Mouse (Mus musculus): ENCODE results near the gene Bbc3.
"Not testable (repeated sequence)": the region's sequence is repeated elsewhere in the genome, so short reads cannot be mapped to it uniquely, and the experiment has no call there.

Gene Bbc3

DNA sequence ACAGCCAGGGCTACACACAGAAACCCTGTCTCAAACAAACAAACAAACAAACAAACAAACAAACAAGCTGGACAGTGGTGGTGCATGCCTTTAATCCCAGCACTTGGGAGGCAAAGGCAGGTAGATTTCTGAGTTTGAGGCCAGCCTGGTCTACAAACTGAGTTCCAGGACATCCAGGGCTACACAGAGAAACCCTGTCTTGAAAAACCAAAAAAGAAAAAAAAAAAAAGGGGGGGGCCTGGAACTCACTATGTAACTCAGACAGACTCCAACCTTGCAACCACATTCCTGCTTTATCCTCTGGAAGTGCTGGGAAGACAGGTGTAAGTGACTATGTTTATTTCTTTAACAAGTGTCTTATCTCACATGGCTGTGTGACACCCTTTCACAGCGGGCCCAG lies at the start of gene Bbc3:
Gene Bbc3, plus strand, starts transcription at position 301 of the 400 bp plus-strand sequence.
- DNase-seq (ENCODE audit: low spot score) = not testable (repeated sequence)

DNA sequence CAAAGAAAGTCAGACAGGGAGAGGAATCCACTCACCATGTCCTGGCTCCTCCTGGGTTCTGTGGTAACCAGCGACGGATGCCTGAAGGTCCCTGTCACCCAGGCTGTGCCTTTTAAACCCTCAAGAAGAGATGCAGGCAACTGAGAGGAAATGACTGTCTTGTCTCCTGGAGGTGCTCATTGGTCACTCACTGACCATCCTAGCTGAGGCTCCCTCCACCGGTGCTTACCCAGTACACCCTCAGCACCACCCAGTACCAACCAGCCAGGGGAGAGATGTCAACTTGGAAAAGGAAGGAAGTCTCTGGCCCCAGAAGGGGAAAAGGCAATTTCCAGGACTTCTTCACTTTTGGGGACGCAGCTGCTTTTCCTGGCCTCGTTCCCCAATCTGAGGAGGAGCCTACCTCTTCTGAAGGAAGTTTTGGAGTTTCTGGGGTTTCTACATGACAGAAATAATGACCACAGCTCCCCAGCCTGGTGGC lies 49.0 kb upstream of the Bbc3 start, which contains the start of gene C5ar1:
Gene C5ar1, minus strand, starts transcription at position 431 of the 481 bp plus-strand sequence.
- DNase-seq (ENCODE audit: low spot score) = no peak

DNA sequence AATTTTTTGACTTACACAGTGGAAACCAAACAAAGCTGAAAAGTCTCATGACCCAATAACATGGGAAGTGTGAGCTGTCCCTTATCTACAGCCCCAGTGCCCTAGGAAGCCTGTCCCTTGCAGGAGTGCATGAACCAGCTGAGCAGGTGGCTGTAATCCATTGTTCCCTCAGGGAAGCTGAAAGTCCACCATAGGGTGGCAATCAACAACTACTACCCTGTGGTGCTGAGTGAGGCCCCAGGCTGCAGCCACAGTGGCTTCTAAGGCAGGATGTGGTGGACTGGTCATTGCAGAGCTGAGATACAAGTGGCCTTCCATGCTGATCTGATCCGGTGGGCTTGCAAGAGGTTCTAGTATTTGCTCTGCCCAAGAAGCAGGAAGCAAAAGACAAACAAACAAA lies 47.1 kb upstream of the Bbc3 start:
- DNase-seq (ENCODE audit: low spot score) = no peak

DNA sequence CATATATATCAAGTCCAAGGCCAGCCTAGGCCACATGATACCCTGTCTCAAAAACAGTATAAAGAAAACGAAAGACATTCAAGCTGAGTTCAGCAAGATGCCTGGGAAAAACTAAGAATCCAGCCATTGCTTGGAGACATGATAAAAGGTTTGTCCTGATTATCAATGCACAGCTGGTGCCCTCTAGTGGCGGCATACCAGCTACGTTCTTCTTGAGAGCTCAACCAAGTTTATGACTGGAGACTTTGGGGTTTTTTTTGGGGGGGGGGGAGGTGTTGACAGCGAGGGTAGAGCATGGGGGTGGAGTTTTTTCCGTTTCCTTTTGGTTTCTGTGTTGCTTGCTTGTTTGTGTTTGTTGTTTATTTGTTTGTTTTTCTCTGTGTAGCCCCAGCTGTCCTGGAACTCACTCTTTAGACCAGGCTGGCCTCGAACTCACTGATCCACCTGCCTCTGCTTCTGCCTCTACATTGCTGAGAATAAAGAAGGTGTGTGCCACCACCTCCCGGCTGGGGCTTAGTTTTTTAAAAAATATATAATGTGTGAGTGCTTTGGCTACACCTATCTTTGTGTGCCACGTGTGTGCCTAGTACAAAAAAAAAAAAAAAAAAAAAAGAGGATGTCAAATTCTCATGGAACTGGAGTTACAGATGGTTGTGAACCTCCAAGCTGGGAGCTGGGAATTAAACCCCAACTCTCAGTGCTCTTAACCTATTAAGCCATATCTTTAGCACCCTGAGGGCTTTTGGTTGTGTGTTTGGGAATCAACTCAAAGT lies 45.0 kb upstream of the Bbc3 start:
- DNase-seq (ENCODE audit: low spot score) = no peak

DNA sequence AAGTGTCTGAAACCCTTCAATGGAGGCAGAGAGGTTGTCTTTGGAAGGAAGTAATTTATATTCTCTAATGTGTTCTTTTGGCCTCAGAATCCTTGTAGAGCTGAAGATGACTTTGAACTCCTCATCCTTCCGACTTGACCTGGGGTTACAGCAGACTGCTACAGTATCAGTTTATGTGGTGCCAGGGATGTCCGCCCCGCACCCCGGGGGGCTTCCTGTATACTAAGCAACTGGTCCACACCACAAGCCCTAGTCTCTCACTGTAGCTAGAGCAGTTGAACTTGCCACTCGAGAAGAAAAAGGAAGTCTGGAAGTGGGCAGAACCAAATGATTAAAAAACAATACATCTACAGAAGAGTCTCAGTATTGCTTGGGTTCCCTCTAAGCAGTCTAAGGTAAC lies 44.4 kb upstream of the Bbc3 start:
- no peak for DNase-seq (ENCODE audit: low spot score)

DNA sequence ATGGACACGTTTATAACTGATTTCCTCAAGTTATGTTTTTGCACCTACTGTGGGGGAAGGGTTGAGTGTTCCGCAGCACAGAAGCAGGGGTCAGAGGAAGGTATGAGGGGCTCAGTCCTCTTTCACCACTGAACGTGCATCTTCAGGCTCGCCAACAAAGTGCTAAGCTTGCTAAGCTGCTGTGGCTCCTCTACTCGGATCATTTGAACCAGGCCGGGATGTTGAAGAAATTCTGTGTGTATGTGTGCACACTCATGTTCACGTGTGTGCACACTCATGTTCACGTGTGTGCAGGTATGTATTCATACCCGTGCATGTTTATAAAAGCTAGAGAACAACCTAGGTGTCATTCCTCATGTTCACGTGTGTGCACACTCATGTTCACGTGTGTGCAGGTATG lies 42.3 kb upstream of the Bbc3 start:
- no peak for DNase-seq (ENCODE audit: low spot score)

DNA sequence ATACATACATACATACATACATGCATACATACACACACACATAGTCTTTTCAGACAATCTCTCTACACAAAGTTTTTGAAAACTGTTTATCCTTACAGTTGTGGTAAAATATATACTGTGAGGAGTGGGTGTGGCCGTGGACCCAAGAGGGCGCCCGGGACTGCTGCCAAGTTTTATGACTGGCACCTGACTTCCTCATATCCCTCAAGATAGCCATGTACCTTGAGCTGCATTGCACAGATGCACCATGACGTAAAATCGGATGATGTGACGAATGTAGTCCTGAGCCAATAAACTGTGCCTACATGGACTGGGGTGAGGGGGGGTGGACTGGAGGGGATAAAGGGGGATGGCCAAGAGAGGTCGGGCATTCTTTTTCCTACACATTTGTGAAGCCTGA lies 41.6 kb upstream of the Bbc3 start:
- DNase-seq (ENCODE audit: low spot score) = not testable (repeated sequence)

DNA sequence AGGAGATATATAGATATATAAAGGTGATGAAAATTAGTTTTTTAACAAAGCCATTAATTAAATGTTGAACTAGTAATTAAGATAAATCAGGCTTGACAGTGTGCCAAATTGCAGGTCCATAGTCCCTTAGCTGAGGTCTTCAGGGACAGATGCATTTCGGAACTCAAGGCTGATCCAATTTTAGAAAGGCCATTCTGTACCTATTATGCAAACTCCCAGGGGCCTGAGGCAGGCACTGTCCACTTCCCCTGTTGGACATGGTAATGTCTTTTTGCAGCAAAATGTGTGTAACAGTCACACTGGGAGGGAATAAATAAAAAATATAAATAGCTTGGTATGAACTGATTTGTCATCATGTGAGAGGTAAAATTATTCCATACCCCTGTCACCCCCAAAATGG lies 37.1 kb upstream of the Bbc3 start:
- DNase-seq (ENCODE audit: low spot score) = no peak

DNA sequence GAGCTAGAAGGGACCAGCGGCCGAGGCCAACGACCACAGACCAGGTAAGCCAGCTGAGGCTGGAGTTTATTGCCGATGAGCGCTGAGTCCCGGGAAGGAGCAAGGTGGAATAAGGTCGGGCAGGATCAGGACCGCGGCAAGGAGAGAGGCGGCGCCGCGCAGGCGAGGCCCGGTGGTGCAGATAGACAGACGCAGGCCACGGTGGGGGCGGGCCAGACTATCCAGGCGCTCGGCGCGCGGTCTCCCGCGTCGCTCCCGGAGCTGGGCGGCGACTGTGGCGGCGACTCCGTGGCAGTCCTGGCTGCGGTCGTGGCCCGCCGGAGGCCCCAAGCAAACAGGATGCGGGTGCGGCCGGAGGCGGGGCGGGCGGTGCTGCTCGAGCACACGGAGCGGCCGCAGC lies 35.5 kb upstream of the Bbc3 start:
- DNase-seq (ENCODE audit: low spot score) = peak; percentile 80

DNA sequence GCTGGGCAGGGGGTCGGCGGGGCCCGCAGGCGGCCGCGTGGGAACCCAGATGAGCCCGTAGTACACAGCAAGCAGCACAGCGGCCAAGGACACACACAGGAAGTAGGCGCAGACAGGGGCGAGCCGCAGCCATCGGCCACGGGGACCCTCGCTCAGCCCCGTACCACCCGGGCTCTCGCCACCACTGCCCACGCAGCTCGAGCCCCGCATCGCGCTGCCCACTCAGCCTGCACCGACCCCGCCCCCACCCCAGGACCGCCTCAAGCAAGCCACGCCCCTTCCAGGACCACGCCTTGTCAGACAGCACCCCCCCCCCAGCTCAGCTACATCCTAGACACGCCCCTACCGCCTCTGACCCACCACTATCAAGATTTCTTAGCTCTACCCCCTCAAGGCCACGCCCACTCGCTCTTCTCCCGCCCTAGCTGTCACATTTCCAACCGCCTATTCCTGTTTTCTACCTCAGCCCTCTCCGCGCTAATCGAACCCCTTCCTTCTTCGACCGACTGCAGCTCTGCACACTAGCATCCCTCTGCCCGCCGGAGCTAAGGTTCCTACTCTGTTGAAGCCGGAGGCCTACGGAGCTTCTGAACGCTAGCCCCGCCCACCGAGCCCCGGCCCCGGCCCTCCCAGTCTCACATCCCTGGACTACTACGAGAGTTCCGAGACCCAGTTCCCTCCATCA lies 35.0 kb upstream of the Bbc3 start, which contains the start of gene Inafm1:
Gene Inafm1, minus strand, starts transcription at position 537 of the 685 bp plus-strand sequence.
- peak; percentile 98 for DNase-seq (ENCODE audit: low spot score)

DNA sequence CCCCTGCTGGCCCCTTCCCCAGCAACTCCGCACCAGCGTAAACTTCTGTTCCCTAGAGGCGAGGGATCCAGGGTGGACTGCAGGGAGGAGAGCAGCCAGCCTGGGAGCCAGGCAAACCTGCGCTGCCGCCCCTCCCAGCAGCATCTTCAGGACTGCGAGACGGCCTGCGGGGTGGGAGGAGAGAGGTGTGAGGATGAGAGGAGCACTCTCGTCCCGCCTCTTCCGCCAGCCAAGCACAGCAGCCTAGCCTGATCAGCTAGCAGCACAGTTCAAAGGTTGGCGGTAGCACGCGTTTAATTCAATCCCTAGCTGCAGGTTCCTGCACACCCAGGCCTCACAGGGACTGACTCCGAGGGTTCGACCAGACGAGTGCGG lies 34.4 kb upstream of the Bbc3 start:
- DNase-seq (ENCODE audit: low spot score) = peak; percentile 95

DNA sequence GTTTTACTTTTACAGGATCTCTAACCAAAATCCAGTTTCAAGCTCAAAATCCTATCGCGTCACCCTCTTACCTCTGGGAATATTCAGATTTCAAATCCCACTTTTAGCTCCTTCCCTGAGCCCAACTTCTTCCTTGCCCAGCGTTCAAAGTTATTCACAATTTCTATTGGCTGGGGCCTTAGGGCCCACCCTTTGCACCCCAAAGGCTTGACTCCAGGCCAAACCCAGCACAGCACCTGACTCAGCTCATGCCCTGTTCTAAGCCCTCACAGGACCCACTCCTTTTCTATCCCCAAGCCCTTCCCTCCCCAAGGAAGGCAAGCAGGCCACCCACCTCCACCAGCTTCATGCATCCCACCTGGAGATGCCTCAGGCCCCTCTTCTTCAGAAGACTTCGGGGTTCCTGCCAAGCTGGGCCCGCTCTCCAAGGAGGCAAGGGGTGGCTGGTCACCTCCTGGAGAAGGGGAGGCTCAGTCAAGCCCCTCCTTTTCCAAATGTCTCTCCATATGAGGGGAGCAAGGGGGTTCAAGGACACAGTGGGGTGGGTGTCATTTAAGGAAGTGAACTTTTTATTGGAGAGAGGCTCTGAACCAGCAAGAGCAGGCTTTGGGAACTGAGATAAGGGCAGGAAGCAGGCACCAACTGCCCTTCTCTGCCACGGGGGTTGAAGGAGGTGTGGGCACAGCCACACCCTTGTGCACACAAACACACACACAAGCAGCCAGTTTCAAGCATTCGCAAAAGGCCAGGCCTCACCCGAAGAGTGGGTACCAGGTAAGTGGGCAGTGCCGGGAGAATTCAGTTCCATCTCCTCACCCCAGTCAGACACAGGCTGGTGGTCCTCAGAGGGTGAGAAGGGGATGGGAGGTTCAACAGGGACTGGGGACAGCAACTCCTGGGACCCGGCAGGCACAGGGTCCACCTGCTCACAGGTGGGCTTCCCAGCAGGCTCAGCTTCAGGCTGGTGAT lies 33.0 kb upstream of the Bbc3 start:
- no peak for DNase-seq (ENCODE audit: low spot score)

DNA sequence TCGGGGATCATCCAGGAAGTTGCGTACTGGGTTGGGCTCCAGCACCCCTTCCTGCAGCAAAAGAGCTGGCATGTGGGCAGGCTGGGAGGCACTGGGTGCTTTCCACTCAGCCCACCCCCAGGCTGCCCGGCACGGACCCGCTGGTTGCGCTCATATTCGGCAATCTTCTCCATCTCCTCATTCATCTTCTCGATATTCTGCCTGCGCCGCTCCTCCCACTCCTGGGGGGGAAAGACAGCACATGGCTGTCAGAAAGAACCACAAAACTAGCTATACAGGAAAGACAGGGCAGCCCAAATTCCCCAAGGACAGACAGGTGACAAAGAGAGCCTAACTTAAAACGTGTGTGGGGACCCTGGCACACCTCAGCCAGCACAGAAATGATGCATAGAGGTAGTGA lies 27.5 kb upstream of the Bbc3 start:
- no peak for DNase-seq (ENCODE audit: low spot score)

DNA sequence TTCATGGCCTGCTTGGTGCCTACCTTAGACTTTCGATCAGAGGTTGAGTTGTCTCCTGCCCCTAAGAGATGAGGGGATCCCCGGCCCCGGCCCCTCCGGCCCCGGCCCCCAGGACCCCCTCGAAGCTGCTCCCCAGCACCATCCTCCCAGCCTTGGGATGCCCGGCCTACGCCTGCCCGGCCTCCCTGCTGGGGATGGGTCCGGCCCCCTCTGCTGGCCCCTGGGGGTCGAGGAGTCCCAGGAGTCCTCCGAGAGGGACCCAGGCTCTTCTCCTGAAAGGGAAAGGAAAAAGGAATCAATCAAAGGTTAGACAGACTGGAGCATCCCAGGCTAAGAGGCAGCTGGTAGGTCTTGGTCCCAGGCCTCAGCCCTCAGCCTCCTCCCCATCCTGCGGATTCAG lies 25.9 kb upstream of the Bbc3 start:
- no peak for DNase-seq (ENCODE audit: low spot score)

DNA sequence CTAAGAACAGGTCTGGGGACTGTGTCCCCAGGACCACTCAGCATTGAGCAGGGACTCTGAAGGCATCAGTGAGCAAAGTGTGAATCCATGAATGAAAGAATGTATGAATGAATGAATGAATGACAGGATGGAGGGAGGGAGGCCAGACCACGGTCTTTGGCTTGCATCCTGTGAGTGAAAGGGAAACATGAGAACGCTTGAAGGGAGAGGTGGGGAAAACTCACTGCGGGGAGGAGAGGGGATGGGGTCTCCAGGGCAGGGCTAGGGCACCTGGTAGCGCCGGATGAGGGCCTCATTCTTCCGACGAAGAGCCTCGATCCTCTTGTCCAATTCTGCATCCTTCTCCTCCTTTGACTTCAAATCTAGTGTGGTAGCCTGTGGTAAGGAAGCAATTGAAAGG lies 24.2 kb upstream of the Bbc3 start:
- no peak for DNase-seq (ENCODE audit: low spot score)

DNA sequence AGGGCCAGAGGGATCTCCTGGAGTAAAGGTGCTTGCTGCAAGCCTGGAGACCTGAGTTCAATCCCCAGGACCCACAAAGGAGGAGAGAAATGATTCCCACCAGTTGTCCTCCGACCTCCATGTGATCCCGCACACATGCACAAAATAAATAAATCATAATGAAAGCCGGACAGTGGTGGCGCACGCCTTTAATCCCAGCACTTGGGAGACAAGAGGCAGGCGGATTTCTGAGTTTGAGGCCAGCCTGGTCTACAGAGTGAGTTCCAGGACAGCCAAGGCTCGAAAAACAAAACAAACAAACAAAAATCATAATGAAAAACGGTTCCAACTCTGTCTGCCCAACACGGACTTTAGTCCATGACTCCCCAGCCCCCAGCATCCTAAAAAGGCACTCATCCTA lies 23.3 kb upstream of the Bbc3 start:
- no peak for DNase-seq (ENCODE audit: low spot score)

DNA sequence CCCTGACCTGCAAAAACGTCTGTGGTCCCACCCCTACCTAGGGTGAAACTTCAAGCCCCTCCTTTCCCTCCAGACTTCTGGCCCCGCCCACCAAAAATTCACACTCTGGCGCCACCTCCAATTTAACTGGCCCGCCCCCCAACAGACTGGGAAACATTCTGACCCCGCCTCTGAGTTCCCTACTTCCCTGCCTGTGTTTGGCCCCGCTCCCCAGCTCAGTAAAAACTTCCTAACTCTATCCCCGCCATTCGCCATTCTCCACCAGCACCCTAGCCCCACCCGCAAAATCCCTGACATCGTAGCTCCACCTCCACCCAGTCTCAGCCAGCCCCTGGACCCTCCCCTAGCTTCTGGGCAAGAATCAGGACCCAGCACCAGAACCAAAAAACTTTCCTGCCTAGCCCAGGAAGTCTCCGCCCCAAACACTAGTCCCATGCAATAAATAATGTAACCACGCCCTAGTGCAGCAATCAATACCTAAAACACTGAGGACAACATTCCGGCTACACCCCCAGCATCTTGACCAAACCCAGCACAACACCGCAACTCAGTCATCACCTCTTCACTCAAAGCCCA lies 22.7 kb upstream of the Bbc3 start:
- no peak for DNase-seq (ENCODE audit: low spot score)

DNA sequence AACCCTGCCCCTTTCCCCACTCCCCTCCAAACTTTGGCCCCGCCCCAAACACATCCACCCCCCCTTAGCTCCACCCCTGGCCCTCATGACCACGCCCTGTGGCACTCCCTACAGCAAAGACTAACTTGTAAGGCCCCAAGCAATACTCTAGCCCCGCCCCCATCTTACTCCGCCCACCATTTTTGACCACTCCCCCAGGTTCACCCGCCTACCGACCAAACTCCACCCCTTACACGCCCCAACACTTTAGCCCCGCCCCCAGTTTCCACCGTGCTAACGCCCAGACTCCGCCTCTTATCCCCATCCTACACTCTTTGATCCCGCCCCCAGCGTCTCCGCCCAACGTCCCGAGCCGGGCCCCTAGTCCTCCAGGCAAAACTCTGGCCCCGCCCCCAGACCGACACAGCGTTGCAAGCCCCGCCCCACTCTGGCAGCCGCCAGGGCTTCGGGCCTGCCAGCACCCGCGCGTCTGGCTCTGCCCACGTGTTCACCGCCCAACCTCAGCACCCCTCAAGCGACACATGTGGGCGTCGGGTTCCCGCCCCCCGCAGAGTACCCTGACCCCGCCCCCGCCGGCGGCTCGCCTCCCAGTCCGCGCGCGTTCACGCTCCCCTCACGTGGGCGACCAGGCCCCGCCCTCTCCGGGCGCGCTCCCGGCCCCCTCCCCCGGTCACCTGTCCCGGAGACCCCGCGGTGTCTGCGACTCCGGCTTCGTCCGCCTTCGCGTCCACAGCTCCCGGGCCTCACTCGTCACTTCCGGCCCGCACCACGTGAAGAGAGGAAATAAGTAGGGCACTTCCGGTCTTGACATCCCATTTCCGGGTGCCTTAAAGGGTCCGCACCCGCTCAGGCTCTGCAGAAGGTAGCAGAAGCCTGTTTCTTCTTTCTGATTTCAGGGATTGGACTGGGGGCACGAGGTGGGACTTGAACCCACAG lies 21.9 kb upstream of the Bbc3 start, which contains the start of gene Ccdc9:
Gene Ccdc9, minus strand, starts transcription at position 770 of the 936 bp plus-strand sequence.
- DNase-seq (ENCODE audit: low spot score) = peak; percentile 99

DNA sequence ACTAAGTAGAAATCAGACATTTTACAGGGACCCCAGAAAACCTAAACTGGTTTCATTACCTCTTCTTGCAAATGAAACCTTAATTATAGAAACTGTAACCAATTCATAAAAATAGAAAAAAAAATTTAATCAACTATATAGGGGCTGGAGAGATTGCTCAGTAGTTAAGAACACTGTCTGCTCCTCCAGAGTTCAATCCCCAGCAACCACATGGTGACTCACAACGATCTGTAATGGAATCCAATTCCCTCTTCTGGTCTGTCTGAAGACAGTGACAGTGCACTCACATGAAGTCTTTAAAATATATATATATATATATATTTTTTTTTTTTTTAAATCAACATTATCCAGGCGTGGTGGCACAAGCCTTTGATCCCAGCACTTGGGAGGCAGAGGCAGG lies 21.2 kb upstream of the Bbc3 start:
- no peak for DNase-seq (ENCODE audit: low spot score)

DNA sequence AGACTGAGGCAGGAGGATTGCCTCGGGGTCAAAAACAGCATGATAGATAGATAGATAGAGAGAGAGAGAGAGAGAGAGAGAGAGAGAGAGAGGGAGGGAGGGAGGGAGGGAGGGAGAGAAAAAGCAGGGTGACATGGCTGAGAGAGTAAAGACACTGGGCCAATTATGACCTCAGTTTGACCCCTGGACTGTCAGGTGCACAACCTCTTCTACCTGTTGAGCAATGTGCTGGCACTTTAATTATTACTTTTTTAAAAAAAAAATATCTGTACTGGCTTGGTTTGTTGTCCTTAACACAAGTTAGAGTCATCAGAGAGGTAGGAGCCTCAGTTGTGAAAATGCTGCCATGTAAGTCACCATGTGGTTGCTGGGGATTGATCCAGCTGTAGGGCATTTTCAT lies 20.4 kb upstream of the Bbc3 start:
- no peak for DNase-seq (ENCODE audit: low spot score)

DNA sequence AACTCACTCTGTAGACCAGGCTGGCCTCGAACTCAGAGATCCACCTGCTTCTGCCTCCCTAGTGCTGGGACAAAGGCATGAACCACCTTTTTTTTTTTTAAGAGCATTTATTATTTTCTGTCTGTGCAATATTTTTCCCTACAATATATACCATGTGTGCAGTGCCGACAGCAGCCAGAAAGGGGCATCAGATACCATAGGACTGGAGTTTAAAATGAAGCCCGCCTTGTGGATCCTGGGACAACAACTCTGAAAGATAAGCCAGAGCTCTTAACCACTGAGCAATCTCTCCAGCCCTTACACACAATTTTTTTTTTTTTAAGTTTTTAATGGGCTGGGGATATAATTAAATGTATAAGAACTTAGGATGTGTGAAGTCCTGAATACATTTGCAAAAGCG lies 13.8 kb upstream of the Bbc3 start:
- no peak for DNase-seq (ENCODE audit: low spot score)

Measured in yolk sac, embryonic 10.5 days (tissue).